Mouse (Mus musculus): ENCODE results near the gene Ghitm.

GRCm38 (mm10) chr14:37105846-37106245 is 29.2 kb downstream of the Ghitm start:
- no peak for TF ChIP-seq MAFK (IDR thresholded peaks at IDR 0.05; ENCODE audit: insufficient read depth, low read depth, low read length)
- TF ChIP-seq CHD2 (IDR thresholded peaks at IDR 0.05; ENCODE audit: low read depth, low read length) = no peak
- no peak for TF ChIP-seq ZC3H11A (IDR thresholded peaks at IDR 0.05; ENCODE audit: borderline replicate concordance, low read depth, low read length)
- no peak for TF ChIP-seq ZNF384 (IDR thresholded peaks at IDR 0.05; ENCODE audit: low read depth, low read length)
- TF ChIP-seq HCFC1 (IDR thresholded peaks at IDR 0.05; ENCODE audit: borderline replicate concordance, insufficient read depth, low read length) = no peak
